Mouse (Mus musculus) hematopoietic stem cell, adult 5-6 weeks (primary cell): Measurements from ENCODE around the gene Nfic. TPM values are rescaled to one million over a fixed set of nuclear protein-coding genes. Genes with fewer than 3 reads are reported as not detected.
A peak's percentile ranks its signal among the peaks of the same experiment; 100 is the strongest.

Experiments used
- ATAC-seq, 2 experiments: fragments of 125-278 bp in 1 of 2; replicated peaks in 1 of 2; 2 replicates each; pipeline ENCODE4 v1.8.0; 2016 to 2017; ENCODE audit warnings: inconsistent platforms in 2 of 2, mild to moderate bottlenecking in 2 of 2, moderate number of reproducible peaks in 2 of 2, low read depth in 1 of 2, moderate TSS enrichment in 1 of 2; ENCODE audit not compliant: low FRiP score in 2 of 2, poor library complexity in 2 of 2, severe bottlenecking in 2 of 2, insufficient read depth in 1 of 2, low TSS enrichment in 1 of 2
- total RNA-seq: library from RNA; stranded (forward); fragments of 172-1452, 232-1000 nt; gene quantifications from 2 replicates; pipeline ENCODE4 v1.2.3, GENCODE M21; 2017

Gene Nfic
- total RNA-seq, 1 experiment from 2014 or later, result 10.8 TPM

DNA sequence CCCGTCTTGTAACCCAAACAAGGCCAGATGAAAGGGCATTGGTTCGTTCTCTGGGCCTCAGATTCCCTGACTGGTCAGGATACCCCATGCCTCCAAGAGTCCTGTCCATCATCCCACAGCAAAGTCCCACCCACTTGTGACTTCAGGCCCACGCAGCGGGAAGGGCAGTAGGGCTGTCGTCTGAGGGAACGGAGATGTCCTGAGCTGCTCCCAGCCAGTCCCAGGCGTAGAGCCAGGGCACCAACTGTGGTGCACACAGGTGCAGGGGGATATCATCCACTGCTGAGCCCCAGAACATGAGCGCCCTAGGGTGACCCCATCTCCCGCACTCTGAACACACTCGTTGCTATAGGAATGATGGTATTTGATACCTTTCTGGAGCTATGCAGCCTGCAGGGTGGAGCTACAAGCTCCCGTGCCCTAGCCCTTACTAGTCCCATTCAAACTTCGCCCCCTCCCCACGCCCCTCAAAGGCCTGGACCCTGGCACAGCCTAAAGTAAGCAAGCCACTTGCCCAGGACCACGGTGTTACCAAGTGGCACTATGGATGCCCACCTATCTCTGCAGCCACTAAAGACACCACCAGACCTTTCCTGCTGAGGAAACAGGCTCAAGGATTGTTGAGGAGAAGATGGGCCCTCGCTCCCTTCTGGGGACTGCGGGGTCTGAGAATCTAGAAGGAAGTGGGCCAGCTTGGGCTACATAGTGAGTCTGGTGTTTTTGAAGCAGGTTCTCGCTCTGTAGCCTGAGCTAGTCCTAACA lies 39.7 kb downstream of the Nfic start:
- no peak for ATAC-seq

GRCm38 (mm10) chr10:81415146-81415545 lies 40.3 kb downstream of the Nfic start:
- no peak for ATAC-seq

- no peak for ATAC-seq
Observed at GRCm38 (mm10) chr10:81414682-81415081, 40.8 kb downstream of the Nfic start.

DNA sequence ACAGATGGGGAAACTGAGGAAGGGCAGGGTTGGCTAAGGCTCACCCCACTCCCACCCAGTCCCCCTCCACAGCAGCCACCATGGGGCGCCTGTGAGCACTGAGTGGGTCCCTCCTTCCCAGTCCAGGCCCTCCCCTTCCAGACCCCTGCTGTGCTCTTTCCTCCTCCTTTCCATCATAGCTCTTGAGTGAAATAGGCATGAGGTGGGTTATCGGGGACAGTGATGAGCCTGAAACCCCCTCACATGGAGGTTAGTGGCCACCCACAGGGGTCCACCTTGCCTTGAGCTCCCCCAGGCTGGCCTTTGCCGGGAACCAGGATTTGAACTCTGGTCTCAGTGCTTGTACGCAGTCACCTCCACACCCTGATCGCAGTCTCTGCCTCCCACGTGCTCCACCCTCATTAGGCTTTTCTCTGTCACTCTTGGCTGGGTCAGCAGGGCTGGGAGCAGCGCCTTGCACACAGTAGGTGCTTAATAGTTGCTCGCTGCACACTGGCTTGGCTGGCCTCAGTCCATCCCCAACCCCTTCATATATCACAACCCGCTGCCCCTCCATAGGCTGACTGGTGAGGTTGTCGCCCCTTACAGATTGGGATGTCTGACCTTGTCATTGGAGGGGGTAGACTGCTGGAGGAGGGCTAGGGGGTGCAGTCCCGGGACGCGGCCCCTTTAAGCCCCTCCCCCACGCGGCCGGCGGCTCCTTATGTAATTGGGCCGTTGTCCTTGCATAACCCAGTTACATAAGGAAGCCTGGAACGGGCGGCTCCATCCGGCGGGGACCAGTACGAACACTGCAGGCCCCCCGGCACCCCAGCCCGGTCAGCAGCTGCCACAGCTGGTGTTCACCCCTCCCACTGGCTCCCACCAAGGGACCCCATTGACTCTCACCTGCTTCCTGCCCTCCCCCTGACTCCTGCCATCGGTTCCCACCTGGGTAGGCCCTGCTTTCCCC lies 41.8 kb downstream of the Nfic start:
- peak; percentile 63 to 73 for ATAC-seq

GRCm38 (mm10) chr10:81412586-81413309 lies 42.7 kb downstream of the Nfic start:
- no peak for ATAC-seq

GRCm38 (mm10) chr10:81411471-81412400 lies 43.7 kb downstream of the Nfic start:
- ATAC-seq, result no peak

GRCm38 (mm10) chr10:81410981-81411380 lies 44.5 kb downstream of the Nfic start:
- ATAC-seq, result no peak

DNA sequence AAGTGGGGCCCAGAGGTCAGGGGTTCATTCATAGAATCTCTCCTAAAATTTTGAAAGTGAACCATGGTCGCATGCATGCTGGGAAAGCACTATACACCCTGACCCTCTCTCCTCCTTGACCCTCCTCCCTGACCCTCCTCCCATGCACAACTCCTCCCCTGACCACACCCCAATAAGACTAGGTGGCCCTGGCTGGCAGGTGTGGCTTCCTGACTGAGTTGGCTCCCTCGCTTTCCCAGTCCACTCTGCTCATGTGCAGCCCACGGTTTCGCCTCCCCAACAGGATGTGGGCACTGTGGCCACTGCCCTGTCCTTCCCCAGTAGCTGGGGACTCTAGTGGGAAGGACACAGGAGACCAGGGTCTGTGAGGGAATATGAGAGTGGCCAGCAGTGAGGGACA lies 45.1 kb downstream of the Nfic start:
- no peak for ATAC-seq

GRCm38 (mm10) chr10:81409330-81409729 lies 46.1 kb downstream of the Nfic start:
- no peak for ATAC-seq

GRCm38 (mm10) chr10:81408871-81409291 lies 46.6 kb downstream of the Nfic start:
- peak; percentile 40 to 58 for ATAC-seq

DNA sequence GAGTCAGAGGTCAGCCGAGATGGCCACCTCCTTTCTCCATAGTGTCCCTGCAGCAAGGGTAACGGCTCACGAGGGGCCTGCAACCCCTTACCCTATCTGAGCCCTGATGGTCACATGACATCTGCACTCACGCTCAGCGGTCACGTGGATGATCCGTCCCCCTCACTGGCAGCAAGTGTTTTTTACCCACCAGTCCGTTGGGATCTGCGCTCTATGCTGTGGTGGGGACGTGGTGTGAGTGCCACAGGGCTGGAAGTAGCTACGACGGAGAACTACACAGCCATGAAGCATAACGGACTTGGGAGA lies 47.1 kb downstream of the Nfic start:
- no peak for ATAC-seq

GRCm38 (mm10) chr10:81407539-81408423 lies 47.7 kb downstream of the Nfic start:
- ATAC-seq, result peak; percentile 62 to 63

DNA sequence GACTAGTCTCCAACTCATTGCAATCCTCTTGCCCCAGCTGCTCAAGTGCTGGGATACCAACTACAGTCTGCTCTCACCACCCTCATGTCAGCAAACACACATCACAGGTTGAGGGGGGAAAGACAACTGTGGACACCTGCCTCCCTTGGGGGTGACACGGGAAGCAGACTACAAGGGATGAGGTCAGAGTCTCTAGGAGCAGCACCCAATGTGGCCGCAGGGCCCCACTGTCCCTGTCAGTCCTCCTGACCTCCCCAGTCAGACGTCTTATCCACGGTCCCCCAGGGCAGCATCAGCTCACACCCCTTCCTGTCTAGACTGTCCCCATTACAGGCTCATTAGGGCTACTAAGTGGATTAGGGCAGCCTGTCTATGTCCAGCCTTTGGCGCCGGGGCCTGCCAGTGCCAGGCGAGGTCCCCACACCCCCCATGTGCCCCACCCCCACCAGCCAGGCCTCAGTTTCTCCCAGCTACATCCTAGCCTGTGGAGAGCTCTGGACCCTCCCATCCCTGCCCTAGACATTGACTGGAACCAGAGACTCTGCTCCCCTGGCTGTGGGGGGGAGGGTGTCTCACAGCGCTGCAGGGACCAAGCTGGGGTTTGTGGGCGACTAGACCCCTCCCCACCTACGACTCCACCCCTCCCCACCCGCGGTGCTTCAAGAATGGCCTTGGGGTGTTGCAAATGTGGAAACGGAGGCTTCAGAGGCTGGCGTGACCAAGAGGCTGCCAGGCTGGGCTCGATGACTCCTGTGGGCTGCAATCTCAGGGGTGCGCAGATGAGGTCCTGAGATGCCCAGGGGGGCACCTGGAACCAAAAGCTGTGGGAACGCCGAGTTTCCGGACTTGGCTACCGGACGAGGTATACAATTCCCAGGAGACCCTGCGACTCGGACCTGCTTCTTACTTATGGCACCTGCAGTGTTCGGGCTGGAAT lies 48.7 kb downstream of the Nfic start:
- no peak for ATAC-seq

DNA sequence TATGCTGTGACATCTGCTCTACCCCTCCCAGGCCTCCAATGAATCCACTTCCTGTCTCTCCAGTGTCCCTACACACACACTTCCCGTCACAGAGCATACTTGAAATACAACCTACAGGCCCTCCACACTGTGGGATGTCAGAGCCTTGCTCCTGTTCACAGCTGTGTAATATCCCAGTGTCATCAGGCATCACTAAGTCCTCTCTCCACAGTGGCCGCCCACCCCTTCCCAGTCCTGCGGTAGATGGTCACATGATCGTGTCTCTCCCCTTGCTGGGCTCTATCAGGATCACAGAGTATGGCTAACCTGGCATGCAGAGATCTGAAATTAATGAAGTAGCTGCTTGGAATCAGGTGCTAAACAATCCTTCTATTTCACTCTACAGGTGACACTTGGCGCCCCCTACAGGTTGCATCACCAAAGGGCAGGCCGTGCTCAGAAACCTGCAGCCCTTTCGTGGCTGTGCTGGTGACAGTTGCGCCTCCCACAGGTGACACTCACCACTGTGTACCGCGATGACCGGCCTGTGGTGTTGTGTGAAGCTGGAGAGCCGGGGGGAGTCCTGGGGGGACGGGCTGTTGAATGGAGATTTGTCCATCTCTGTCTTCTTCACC lies 49.7 kb downstream of the Nfic start:
- no peak for ATAC-seq

GRCm38 (mm10) chr10:81404720-81405119 lies 50.7 kb downstream of the Nfic start:
- no peak for ATAC-seq
